Mouse (Mus musculus) forebrain, postnatal 0 days (tissue): Measurements from ENCODE around the gene Rae1. TPM values are rescaled to one million over a fixed set of nuclear protein-coding genes. Genes with fewer than 3 reads are reported as not detected.

Experiments
- ATAC-seq: fragments of 200-750 bp; cut with Nextera tagmentation; 2 replicates; pipeline ENCODE4 v1.8.0; 2017; ENCODE audit warnings: mild to moderate bottlenecking, moderate library complexity
- DNase-seq: peaks from one replicate; pipeline ENCODE4 v3.0.0-alpha.2; 2015
- H3K27ac ChIP-seq: fragments of 300-500 bp; sonication (generic); 2 replicates; pipeline ENCODE4 v1.5.1; 2014; ENCODE audit warnings: low read depth, mild to moderate bottlenecking, antibody characterized with exemption, low read length, moderate library complexity, mixed read lengths
- H3K27me3 ChIP-seq: fragments of 300-500 bp; sonication (generic); 2 replicates; pipeline ENCODE4 v1.6.1; 2014; ENCODE audit warnings: mild to moderate bottlenecking, low read length, mixed read lengths; ENCODE audit not compliant: insufficient read depth
- H3K36me3 ChIP-seq: fragments of 300-500 bp; sonication (generic); 2 replicates; pipeline ENCODE4 v1.6.1; 2014; ENCODE audit warnings: mild to moderate bottlenecking, moderate library complexity; ENCODE audit not compliant: insufficient read depth
- H3K4me1 ChIP-seq: fragments of 300-500 bp; sonication (generic); 2 replicates; pipeline ENCODE4 v1.6.1; 2014; ENCODE audit warnings: antibody characterized with exemption; ENCODE audit not compliant: insufficient read depth
- H3K4me2 ChIP-seq: fragments of 300-500 bp; sonication (generic); 2 replicates; pipeline ENCODE4 v1.6.1; 2014; ENCODE audit warnings: low read depth, mild to moderate bottlenecking, moderate library complexity
- H3K4me3 ChIP-seq: fragments of 300-500 bp; sonication (generic); 2 replicates; pipeline ENCODE4 v1.5.1; 2014; ENCODE audit warnings: low read depth, low read length, mixed read lengths
- H3K9ac ChIP-seq: fragments of 300-500 bp; sonication (generic); 2 replicates; pipeline ENCODE4 v1.6.1; 2014; ENCODE audit warnings: mild to moderate bottlenecking
- H3K9me3 ChIP-seq: fragments of 300-500 bp; sonication (generic); 2 replicates; pipeline ENCODE4 v1.6.1; 2016; ENCODE audit warnings: low read length
- CTCF ChIP-seq: sonication (generic); IDR thresholded peaks from 2 replicates; pipeline ENCODE4 v1.5.1; 2016; ENCODE audit warnings: antibody characterized with exemption, control low read depth, low read depth
- WGBS: fragments of 180-500 bp; shearing (Covaris S2); extraction: QIAGEN DNeasy Blood & Tissue Kit; methylation state at CpG from one replicate; pipeline ENCODE4 v1.1.7; 2014; 5-methylcytosine and 5-hydroxymethylcytosine counted together
- polyA plus RNA-seq: library from polyadenylated mRNA; unstranded; fragments of >200 nt; fragmentation: Nextera tagmentation; extraction: Ambion mirVana; gene quantifications from 2 replicates; pipeline ENCODE4 v1.2.1, GENCODE M21; 2015
- total RNA-seq: library from RNA; depleted of rRNA; stranded (reverse); fragments of >200 nt; gene quantifications from 2 replicates; pipeline ENCODE4 v1.2.3, GENCODE M21; 2014

Gene Rae1
- total and polyA plus RNA-seq, 2 experiments from 2014 or later = 108 to 150 TPM

- H3K9ac ChIP-seq = no peak overlapping the region
- no peak overlapping the region for H3K4me2 ChIP-seq
- 84% methylated on average over 5 of the region's 5 CpGs for WGBS
- TF ChIP-seq CTCF = no peak
- no peak for DNase-seq
- no peaks in the 10 kb centered on the region for H3K27me3 ChIP-seq
- no peak overlapping the region for H3K4me3 ChIP-seq
- H3K9me3 ChIP-seq = no peaks in the 10 kb centered on the region
- H3K27ac ChIP-seq = no peak overlapping the region
- H3K36me3 ChIP-seq = 0 out of 2 replicates have a peak, but pooled peaks cover 14% of the 10 kb centered on the region
- no peak for ATAC-seq
- peaks cover 4% of the 10 kb centered on the region for H3K4me1 ChIP-seq
Observed at GRCm38 (mm10) chr2:173026286-173026685, 26.4 kb downstream of the Rae1 start.

GRCm38 (mm10) chr2:173026688-173027131, 26.8 kb downstream of the Rae1 start:
- no peaks in the 10 kb centered on the region for H3K27me3 ChIP-seq
- WGBS = 80% methylated on average over 3 of the region's 3 CpGs
- H3K36me3 ChIP-seq = peaks cover 18% of the 10 kb centered on the region; the same call in 1 of the 2 replicates
- ATAC-seq = no peak
- peaks cover 4% of the 10 kb centered on the region for H3K4me1 ChIP-seq
- TF ChIP-seq CTCF = no peak
- H3K4me3 ChIP-seq = no peak overlapping the region
- H3K27ac ChIP-seq = no peak overlapping the region
- no peak overlapping the region for H3K4me2 ChIP-seq
- H3K9me3 ChIP-seq = no peaks in the 10 kb centered on the region
- DNase-seq = no peak
- no peak overlapping the region for H3K9ac ChIP-seq

- no peak for TF ChIP-seq CTCF
- 90% methylated on average over 6 of the region's 6 CpGs for WGBS
- Histone ChIP-seq H3K4me2 (no peak overlapping the region), H3K27ac (no peak overlapping the region), H3K27me3 (no peaks in the 10 kb centered on the region), H3K36me3 (peaks cover 21% of the 10 kb centered on the region; the same call in 1 of the 2 replicates), H3K4me1 (peaks cover 4% of the 10 kb centered on the region), H3K9me3 (no peaks in the 10 kb centered on the region), H3K9ac (no peak overlapping the region), H3K4me3 (no peak overlapping the region)
- DNase-seq (no peak), ATAC-seq (no peak)
Observed at GRCm38 (mm10) chr2:173027169-173027823, 27.4 kb downstream of the Rae1 start.

- Histone ChIP-seq H3K27ac (no peak overlapping the region), H3K4me1 (no peaks in the 10 kb centered on the region; the same call in 1 of the 2 replicates), H3K9ac (no peak overlapping the region), H3K4me3 (no peak overlapping the region), H3K27me3 (no peaks in the 10 kb centered on the region), H3K4me2 (no peak overlapping the region), H3K36me3 (peaks cover 25% of the 10 kb centered on the region), H3K9me3 (no peaks in the 10 kb centered on the region)
- DNase-seq (no peak), ATAC-seq (no peak)
- WGBS = 57% methylated on average over 4 of the region's 4 CpGs
- TF ChIP-seq CTCF = no peak
Observed at GRCm38 (mm10) chr2:173027824-173028495, 28.0 kb downstream of the Rae1 start.

GRCm38 (mm10) chr2:173028508-173029031, 28.7 kb downstream of the Rae1 start:
- H3K9me3 ChIP-seq = no peaks in the 10 kb centered on the region
- H3K4me1 ChIP-seq = no peaks in the 10 kb centered on the region; the same call in 1 of the 2 replicates
- peaks cover 27% of the 10 kb centered on the region for H3K36me3 ChIP-seq
- WGBS = 90% methylated on average over 3 of the region's 3 CpGs
- ATAC-seq (no peak), DNase-seq (no peak)
- no peaks in the 10 kb centered on the region for H3K27me3 ChIP-seq
- no peak for TF ChIP-seq CTCF
- H3K4me3 ChIP-seq = no peak overlapping the region
- no peak overlapping the region for H3K27ac ChIP-seq
- H3K4me2 ChIP-seq = no peak overlapping the region
- no peak overlapping the region for H3K9ac ChIP-seq

- 82% methylated on average over 12 of the region's 12 CpGs for WGBS
- TF ChIP-seq CTCF = no peak
- ATAC-seq = no peak
Observed at GRCm38 (mm10) chr2:173030591-173031338, 30.8 kb downstream of the Rae1 start.

More at GRCm38 (mm10) chr2:173030591-173031338, 30.8 kb downstream of the Rae1 start:
- H3K4me3 ChIP-seq = no peak overlapping the region
- H3K4me2 ChIP-seq = no peak overlapping the region
- peaks cover 42% of the 10 kb centered on the region for H3K36me3 ChIP-seq
- no peak overlapping the region for H3K9ac ChIP-seq
- no peak overlapping the region for H3K27ac ChIP-seq
- H3K27me3 ChIP-seq = no peaks in the 10 kb centered on the region
- no peaks in the 10 kb centered on the region for H3K9me3 ChIP-seq
- H3K4me1 ChIP-seq = no peaks in the 10 kb centered on the region
- no peak for DNase-seq
